In the genomic region with DNA sequence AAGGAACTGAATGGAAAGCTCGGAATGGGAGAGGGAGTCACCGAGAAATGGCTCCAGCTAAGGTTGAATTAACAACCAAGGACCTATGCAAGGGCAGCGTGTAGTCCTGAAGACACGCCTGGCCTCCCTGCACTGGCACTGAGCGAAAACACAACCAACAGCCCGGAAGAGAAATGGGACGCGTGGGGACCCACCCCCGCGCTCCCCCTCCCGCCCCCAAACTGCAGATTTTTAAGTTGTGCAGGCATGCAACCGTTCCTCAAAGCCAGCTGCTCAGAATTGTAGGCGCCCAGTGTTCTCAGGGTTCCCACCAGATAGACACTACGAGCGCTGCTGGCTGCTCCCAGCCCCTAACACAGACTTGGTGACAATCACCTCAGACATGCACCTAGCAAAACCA, we compare ENCODE assay signal across 8 mouse cellular contexts. TPM values are rescaled to one million over a fixed set of nuclear protein-coding genes. Genes with fewer than 3 reads are reported as not detected.
DNase-seq lines count a peak whose midpoint lies in the region; ATAC-seq and TF ChIP-seq lines count a peak whose summit lies in the region.

A gene (minus strand): TSS at position 42 of the 400 bp plus-strand sequence.

- H3K4me3 ChIP-seq in kidney, embryonic 16.5 days (ENCODE audit: low read length) = peak within 1 kb of the TSS; percentile 49
- H3K4me3 ChIP-seq in liver, postnatal 0 days (ENCODE audit: low read depth, low read length) = peak within 1 kb of the TSS; percentile 37

- peak within 1 kb of the TSS; percentile 75 for H3K9ac ChIP-seq in kidney, embryonic 16.5 days (replicated peaks; ENCODE audit: low read length)
- no peak within 1 kb of the TSS for H3K9ac ChIP-seq in liver, postnatal 0 days (replicated peaks)

- no peak for ATAC-seq in kidney, embryonic 16.5 days (ENCODE audit: low FRiP score, low TSS enrichment)
- ATAC-seq in liver, postnatal 0 days = no peak
- ATAC-seq in megakaryocyte-erythroid progenitor cell, adult 5-6 weeks (replicated peaks; ENCODE audit: low FRiP score, low TSS enrichment, poor library complexity, severe bottlenecking) = no peak

- H3K9me3 ChIP-seq in kidney, embryonic 16.5 days (ENCODE audit: low read length) = no peaks in the 10 kb centered on the region
- H3K9me3 ChIP-seq in liver, postnatal 0 days (ENCODE audit: low read length) = no peaks in the 10 kb centered on the region

- WGBS in kidney, embryonic 16.5 days = 13% methylated on average over 15 of the region's 15 CpGs
- WGBS in liver, postnatal 0 days (ENCODE audit: insufficient replicate concordance) = 18% methylated on average over 15 of the region's 15 CpGs

- DNase-seq in kidney, postnatal 10 days = no peak
- peak; percentile 6 for DNase-seq in brain, embryonic 14.5 days (ENCODE audit: low read depth)
- no peak for DNase-seq in gonadal fat pad, adult 2 months (ENCODE audit: low read depth)
- no peak for DNase-seq in liver, postnatal 0 days
- no peak for DNase-seq in embryo, embryonic 9.5 days (ENCODE audit: extremely low spot score)
- DNase-seq in urinary bladder, postnatal 14 days (ENCODE audit: low spot score) = no peak

- no peak for TF ChIP-seq EP300 in liver, postnatal 0 days (IDR thresholded peaks at IDR 0.05; ENCODE audit: low read depth)

- H3K36me3 ChIP-seq in kidney, embryonic 16.5 days (ENCODE audit: insufficient read depth, low read length) = no peaks in the 10 kb centered on the region
- H3K36me3 ChIP-seq in liver, postnatal 0 days (replicated peaks; ENCODE audit: insufficient read depth, low read length) = no peaks in the 10 kb centered on the region

- H3K4me1 ChIP-seq in kidney, embryonic 16.5 days (ENCODE audit: insufficient read depth, low read length) = 0 out of 2 replicates have a peak, but pooled peaks cover 7% of the 10 kb centered on the region
- 0 out of 2 replicates have a peak, but pooled peaks cover 3% of the 10 kb centered on the region for H3K4me1 ChIP-seq in liver, postnatal 0 days (ENCODE audit: insufficient read depth)

- no peak for TF ChIP-seq CTCF in brain, embryonic 14.5 days (IDR thresholded peaks at IDR 0.05; ENCODE audit: borderline replicate concordance, extremely low read depth, insufficient read depth, insufficient read length)
- TF ChIP-seq CTCF in liver, postnatal 0 days (IDR thresholded peaks at IDR 0.05; ENCODE audit: low read depth) = no peak

- peaks cover 15% of the 10 kb centered on the region for H3K27me3 ChIP-seq in kidney, embryonic 16.5 days (ENCODE audit: insufficient read depth, low read length)
- peaks cover 42% of the 10 kb centered on the region for H3K27me3 ChIP-seq in liver, postnatal 0 days (ENCODE audit: insufficient read depth, low read length)

- TF ChIP-seq POLR2A in brain, embryonic 14.5 days (IDR thresholded peaks at IDR 0.05; ENCODE audit: borderline replicate concordance, extremely low read depth, insufficient read depth, insufficient read length, poor library complexity, severe bottlenecking) = no peak

- peak within 1 kb of the TSS; percentile 96 for H3K4me2 ChIP-seq in kidney, embryonic 16.5 days (replicated peaks; ENCODE audit: low read depth, low read length)
- peak within 1 kb of the TSS; percentile 68 for H3K4me2 ChIP-seq in liver, postnatal 0 days (ENCODE audit: low read depth, low read length)

- H3K27ac ChIP-seq in kidney, embryonic 16.5 days (ENCODE audit: low read length) = no peak within 1 kb of the TSS
- no peak within 1 kb of the TSS for H3K27ac ChIP-seq in liver, postnatal 0 days (ENCODE audit: low read depth)

RNA-seq across cellular contexts. Expression of the gene that starts here (rescaled TPM):
- 8.3 and 9.8 TPM in 2 replicates for polyA plus RNA-seq in kidney, embryonic 16.5 days (2015; fragmentation: Nextera tagmentation; extraction: Ambion mirVana)
- polyA plus RNA-seq in brain, embryonic 14.5 days (2012; rRNA removed) = 0.40 and 0.55 TPM in 2 replicates
- 14.1 and 17.0 TPM in 2 replicates for polyA plus RNA-seq in gonadal fat pad, adult 2 months (2012; rRNA removed)
- polyA plus RNA-seq in liver, postnatal 0 days (2015; fragmentation: Nextera tagmentation; extraction: Ambion mirVana) = 0.08 TPM in 1 of 2 replicates, not detected in the other
- not detected in 2 replicates for total RNA-seq in megakaryocyte-erythroid progenitor cell, adult 5-6 weeks (2014; fragmentation: Nextera tagmentation)
- total RNA-seq in megakaryocyte-erythroid progenitor cell, adult 5-6 weeks (2017) = not detected in 2 replicates

Comparison
In these comparisons a context has a peak if more than half of its experiments do, and no peak if none do; other contexts are left out.
1. Peak in DNase-seq in brain, embryonic 14.5 days; RNA of the gene not detected or under 1 TPM.